Mouse (Mus musculus) heart, embryonic 13.5 days (tissue): Measurements from ENCODE around the gene Scaf1. TPM values are rescaled to one million over a fixed set of nuclear protein-coding genes. Genes with fewer than 3 reads are reported as not detected.

Experiments used
- ATAC-seq: fragments of 200-750 bp; cut with Nextera tagmentation; 2 replicates; pipeline ENCODE4 v1.8.0; 2017; ENCODE audit warnings: moderate TSS enrichment; ENCODE audit not compliant: insufficient number of reproducible peaks, low FRiP score, low TSS enrichment; ENCODE audit errors: extremely low read depth
- H3K27ac ChIP-seq: fragments of 300-500 bp; sonication (generic); replicated peaks from 2 replicates; pipeline ENCODE4 v1.5.1; 2015; ENCODE audit warnings: moderate library complexity, mild to moderate bottlenecking, inconsistent platforms
- H3K27me3 ChIP-seq: fragments of 300-500 bp; sonication (generic); replicated peaks from 2 replicates; pipeline ENCODE4 v1.6.1; 2015; ENCODE audit warnings: mild to moderate bottlenecking, inconsistent platforms
- H3K36me3 ChIP-seq: fragments of 300-500 bp; sonication (generic); 2 replicates; pipeline ENCODE4 v1.6.1; 2015; ENCODE audit warnings: mild to moderate bottlenecking, inconsistent platforms
- H3K4me1 ChIP-seq: fragments of 300-500 bp; sonication (generic); 2 replicates; pipeline ENCODE4 v1.6.1; 2015; ENCODE audit warnings: inconsistent platforms
- H3K4me2 ChIP-seq: fragments of 300-500 bp; sonication (generic); 2 replicates; pipeline ENCODE4 v1.6.1; 2015; ENCODE audit warnings: inconsistent platforms, mild to moderate bottlenecking, moderate library complexity
- H3K4me3 ChIP-seq: fragments of 300-500 bp; sonication (generic); 2 replicates; pipeline ENCODE4 v1.5.1; 2015; ENCODE audit warnings: moderate library complexity, mild to moderate bottlenecking, inconsistent platforms
- H3K9ac ChIP-seq: fragments of 300-500 bp; sonication (generic); 2 replicates; pipeline ENCODE4 v1.6.1; 2015; ENCODE audit warnings: inconsistent platforms, mild to moderate bottlenecking, moderate library complexity
- H3K9me3 ChIP-seq: fragments of 300-500 bp; sonication (generic); 2 replicates; pipeline ENCODE4 v1.6.1; 2016; ENCODE audit warnings: inconsistent platforms
- whole genome bisulfite sequencing: fragments of 180-500 bp; shearing (Covaris S2); methylation state at CpG from one replicate; pipeline ENCODE4 v1.1.7; 2015; ENCODE audit warnings: mixed read lengths; 5-methylcytosine and 5-hydroxymethylcytosine counted together
- polyA plus RNA-seq: library from polyadenylated mRNA; unstranded; fragments of >200 nt; fragmentation: Nextera tagmentation; extraction: Ambion mirVana; gene quantifications from 2 replicates; pipeline ENCODE4 v1.2.1, GENCODE M21; 2015

Gene Scaf1
- polyA plus RNA-seq, 1 experiment from 2014 or later, result 27.1 TPM

GRCm38 (mm10) chr7:45038411-45038810, 22.2 kb upstream of the Scaf1 start:
- H3K9ac ChIP-seq, result no peak overlapping the region
- no peak overlapping the region for H3K4me3 ChIP-seq
- H3K27ac ChIP-seq, result no peak overlapping the region
- peaks cover 100% of the 10 kb centered on the region for H3K36me3 ChIP-seq
- H3K9me3 ChIP-seq, result no peaks in the 10 kb centered on the region
- H3K4me1 ChIP-seq, result no peaks in the 10 kb centered on the region
- no peak for ATAC-seq
- H3K27me3 ChIP-seq, result no peaks in the 10 kb centered on the region
- H3K4me2 ChIP-seq, result no peak overlapping the region
- WGBS, result 92% methylated on average over 9 of the region's 9 CpGs

GRCm38 (mm10) chr7:45037720-45038361, 21.7 kb upstream of the Scaf1 start:
- no peak overlapping the region for H3K4me3 ChIP-seq
- H3K4me2 ChIP-seq, result no peak overlapping the region
- no peaks in the 10 kb centered on the region for H3K4me1 ChIP-seq
- no peak overlapping the region for H3K9ac ChIP-seq
- WGBS, result 70% methylated on average over 7 of the region's 7 CpGs
- H3K9me3 ChIP-seq, result no peaks in the 10 kb centered on the region
- H3K27ac ChIP-seq, result no peak overlapping the region
- no peak for ATAC-seq
- H3K27me3 ChIP-seq, result no peaks in the 10 kb centered on the region
- H3K36me3 ChIP-seq, result peaks cover 100% of the 10 kb centered on the region

- ATAC-seq, result no peak
- H3K9me3 ChIP-seq, result no peaks in the 10 kb centered on the region
- H3K36me3 ChIP-seq, result peaks cover 100% of the 10 kb centered on the region
- no peaks in the 10 kb centered on the region for H3K27me3 ChIP-seq
- H3K4me3 ChIP-seq, result no peak overlapping the region
- 86% methylated on average over 11 of the region's 11 CpGs for WGBS
- H3K9ac ChIP-seq, result no peak overlapping the region
- no peak overlapping the region for H3K27ac ChIP-seq
- no peak overlapping the region for H3K4me2 ChIP-seq
- H3K4me1 ChIP-seq, result no peaks in the 10 kb centered on the region
Observed at GRCm38 (mm10) chr7:45036702-45037101, 20.5 kb upstream of the Scaf1 start.

- no peak for ATAC-seq
- 81% methylated on average over 3 of the region's 3 CpGs for WGBS
- no peak overlapping the region for H3K4me3 ChIP-seq
Observed at GRCm38 (mm10) chr7:45035631-45036030, 19.5 kb upstream of the Scaf1 start.

GRCm38 (mm10) chr7:45033722-45034359, 17.7 kb upstream of the Scaf1 start:
- Histone ChIP-seq H3K27ac (no peak overlapping the region), H3K27me3 (no peaks in the 10 kb centered on the region), H3K9ac (no peak overlapping the region), H3K4me3 (no peak overlapping the region), H3K4me1 (no peaks in the 10 kb centered on the region), H3K9me3 (no peaks in the 10 kb centered on the region), H3K4me2 (no peak overlapping the region), H3K36me3 (peaks cover 100% of the 10 kb centered on the region)
- no peak for ATAC-seq
- 90% methylated on average over 19 of the region's 19 CpGs for WGBS

More at GRCm38 (mm10) chr7:45035631-45036030, 19.5 kb upstream of the Scaf1 start:
- no peaks in the 10 kb centered on the region for H3K4me1 ChIP-seq
- no peak overlapping the region for H3K27ac ChIP-seq
- no peaks in the 10 kb centered on the region for H3K9me3 ChIP-seq
- no peak overlapping the region for H3K4me2 ChIP-seq
- no peak overlapping the region for H3K9ac ChIP-seq
- no peaks in the 10 kb centered on the region for H3K27me3 ChIP-seq
- peaks cover 100% of the 10 kb centered on the region for H3K36me3 ChIP-seq

DNA sequence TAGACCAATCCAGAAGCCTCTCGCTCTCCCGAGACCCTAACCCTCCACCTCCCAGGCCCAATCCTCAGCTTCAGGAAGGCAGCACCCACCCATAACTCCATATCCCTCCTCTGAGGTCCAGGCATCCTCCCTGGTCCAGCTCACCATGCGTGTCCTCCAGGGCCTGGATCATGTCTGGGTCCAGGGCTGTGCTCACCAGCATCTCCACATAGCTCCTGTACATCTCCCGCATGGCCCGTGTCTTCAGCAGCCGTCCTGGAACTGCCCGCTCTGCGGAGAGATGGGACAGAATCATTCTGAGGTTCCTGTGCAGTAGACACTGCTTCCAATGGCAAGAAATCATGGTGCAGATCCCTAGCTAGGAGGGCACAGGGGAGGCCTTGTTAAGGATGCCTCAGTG, 14.7 kb upstream of the Scaf1 start:
- no peak overlapping the region for H3K27ac ChIP-seq
- H3K9me3 ChIP-seq, result no peaks in the 10 kb centered on the region
- no peak overlapping the region for H3K9ac ChIP-seq
- no peak for ATAC-seq
- WGBS, result 96% methylated on average over 8 of the region's 8 CpGs
- peaks cover 96% of the 10 kb centered on the region for H3K36me3 ChIP-seq
- no peak overlapping the region for H3K4me3 ChIP-seq
- H3K4me2 ChIP-seq, result no peak overlapping the region
- no peaks in the 10 kb centered on the region for H3K27me3 ChIP-seq
- no peaks in the 10 kb centered on the region for H3K4me1 ChIP-seq

- Histone ChIP-seq H3K4me2 (no peak overlapping the region), H3K9ac (no peak overlapping the region), H3K9me3 (no peaks in the 10 kb centered on the region), H3K27ac (no peak overlapping the region), H3K27me3 (no peaks in the 10 kb centered on the region), H3K4me1 (no peaks in the 10 kb centered on the region), H3K4me3 (no peak overlapping the region), H3K36me3 (peaks cover 87% of the 10 kb centered on the region)
- 88% methylated on average over 6 of the region's 6 CpGs for WGBS
- no peak for ATAC-seq
Observed at GRCm38 (mm10) chr7:45029995-45030394, 13.8 kb upstream of the Scaf1 start.

- Histone ChIP-seq H3K4me3 (no peak overlapping the region), H3K9me3 (no peaks in the 10 kb centered on the region), H3K27ac (no peak overlapping the region), H3K4me1 (no peaks in the 10 kb centered on the region), H3K36me3 (peaks cover 71% of the 10 kb centered on the region), H3K9ac (no peak overlapping the region), H3K27me3 (no peaks in the 10 kb centered on the region), H3K4me2 (no peak overlapping the region)
- no peak for ATAC-seq
- 91% methylated on average over 11 of the region's 11 CpGs for WGBS
Observed at GRCm38 (mm10) chr7:45028351-45028750, 12.2 kb upstream of the Scaf1 start.

DNA sequence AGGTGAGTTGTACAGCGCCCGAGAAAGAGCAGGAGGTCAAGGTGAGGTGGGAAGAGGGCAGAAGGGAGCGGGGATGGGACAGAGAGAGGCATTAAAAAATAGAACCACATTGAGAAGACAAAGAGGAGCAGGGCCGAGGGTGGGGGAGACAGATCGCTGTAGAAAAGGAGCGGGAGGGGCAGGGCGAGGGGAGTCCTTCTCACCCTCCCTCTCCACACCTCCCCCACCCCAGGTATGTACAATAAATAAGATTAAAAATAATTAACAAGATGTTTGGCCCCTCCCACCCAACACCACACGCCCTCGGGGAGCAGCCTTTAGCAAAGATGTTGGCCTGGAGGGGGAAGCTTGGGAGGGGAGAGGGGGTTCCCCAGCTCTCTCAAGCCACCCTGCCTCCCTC, 11.6 kb upstream of the Scaf1 start:
- no peak overlapping the region for H3K9ac ChIP-seq
- WGBS, result 93% methylated on average over 9 of the region's 9 CpGs
- ATAC-seq, result no peak
- H3K36me3 ChIP-seq, result peaks cover 65% of the 10 kb centered on the region
- H3K9me3 ChIP-seq, result no peaks in the 10 kb centered on the region
- H3K27ac ChIP-seq, result no peak overlapping the region
- H3K4me3 ChIP-seq, result no peak overlapping the region
- no peaks in the 10 kb centered on the region for H3K4me1 ChIP-seq
- H3K27me3 ChIP-seq, result no peaks in the 10 kb centered on the region
- no peak overlapping the region for H3K4me2 ChIP-seq

- no peak overlapping the region for H3K9ac ChIP-seq
- 76% methylated on average over 2 of the region's 2 CpGs for WGBS
- ATAC-seq, result no peak
Observed at GRCm38 (mm10) chr7:45026256-45026655, 10.1 kb upstream of the Scaf1 start.

DNA sequence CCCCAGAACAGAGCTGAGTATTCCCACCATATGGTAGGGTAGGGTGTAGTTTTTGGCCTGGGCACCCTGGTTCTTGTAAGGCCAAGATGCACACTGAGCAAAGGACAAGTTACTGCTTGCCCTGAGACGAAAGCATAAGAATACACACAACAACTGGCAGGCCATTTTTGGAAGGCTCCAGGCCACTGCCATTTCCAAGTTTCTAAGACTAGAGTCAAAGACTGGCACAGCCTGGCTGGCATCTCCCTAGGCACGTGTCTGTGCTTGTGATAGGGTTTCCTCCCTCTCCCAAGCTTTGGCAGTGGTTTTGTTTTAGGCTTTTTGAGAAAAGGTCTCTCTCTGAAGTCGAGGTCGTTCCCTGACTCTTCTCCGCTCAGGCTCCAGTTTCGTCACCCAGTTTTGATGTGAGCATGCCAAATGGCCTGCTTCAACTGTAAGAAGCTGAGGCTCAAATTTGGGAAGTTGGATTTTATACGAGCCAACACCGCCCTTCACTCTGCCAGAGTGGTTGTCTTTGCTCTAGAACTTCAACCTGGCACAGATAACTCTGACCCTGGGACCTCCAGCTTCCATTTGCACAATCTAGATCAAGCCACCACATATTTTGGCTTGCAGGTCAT, 9.5 kb upstream of the Scaf1 start:
- Histone ChIP-seq H3K9ac (no peak overlapping the region), H3K36me3 (peaks cover 53% of the 10 kb centered on the region), H3K9me3 (no peaks in the 10 kb centered on the region), H3K4me1 (no peaks in the 10 kb centered on the region), H3K4me2 (no peak overlapping the region), H3K27ac (no peak overlapping the region), H3K27me3 (no peaks in the 10 kb centered on the region), H3K4me3 (no peak overlapping the region)
- no peak for ATAC-seq
- 75% methylated on average over 8 of the region's 8 CpGs for WGBS

More at GRCm38 (mm10) chr7:45026256-45026655, 10.1 kb upstream of the Scaf1 start:
- H3K9me3 ChIP-seq, result no peaks in the 10 kb centered on the region
- peaks cover 53% of the 10 kb centered on the region for H3K36me3 ChIP-seq
- H3K4me2 ChIP-seq, result no peak overlapping the region
- no peaks in the 10 kb centered on the region for H3K27me3 ChIP-seq
- H3K4me1 ChIP-seq, result no peaks in the 10 kb centered on the region
- H3K4me3 ChIP-seq, result no peak overlapping the region
- no peak overlapping the region for H3K27ac ChIP-seq
